Mouse (Mus musculus) forebrain, embryonic 12.5 days (tissue): ENCODE results near the gene Pi16. TPM values are rescaled to one million over a fixed set of nuclear protein-coding genes. Genes with fewer than 3 reads are reported as not detected.

Source experiments
- polyA plus RNA-seq: library from polyadenylated mRNA; unstranded; fragments of >200 nt; fragmentation: Nextera tagmentation; extraction: Ambion mirVana; gene quantifications from 2 replicates; pipeline ENCODE4 v1.2.1, GENCODE M21; 2016

Pi16 gene
- polyA plus RNA-seq, 1 experiment from 2014 or later, result 2.2 TPM

Other genes with a start within 250 kb of the Pi16 start
- gene Cdkn1a, start 226.7 kb upstream of the Pi16 start, polyA plus RNA-seq, result 29.6 and 34.0 TPM in 2 replicates
- gene Rab44, start 203.5 kb upstream of the Pi16 start, polyA plus RNA-seq, result 0.09 TPM in 1 of 2 replicates, not detected in the other
- 9.9 and 10.7 TPM in 2 replicates for gene Cpne5, start 79.5 kb upstream of the Pi16 start, polyA plus RNA-seq
- 139 and 142 TPM in 2 replicates for gene Ppil1, start 53.5 kb upstream of the Pi16 start, polyA plus RNA-seq
- gene BC004004, start 48.9 kb upstream of the Pi16 start, polyA plus RNA-seq, result 65.0 and 65.2 TPM in 2 replicates
- gene Mtch1, start 30.3 kb downstream of the Pi16 start, polyA plus RNA-seq, result 381 and 393 TPM in 2 replicates
- gene Fgd2, start 43.2 kb downstream of the Pi16 start, polyA plus RNA-seq, result 3.4 and 3.7 TPM in 2 replicates
- gene Pim1, start 173.1 kb downstream of the Pi16 start, polyA plus RNA-seq, result 18.9 and 22.6 TPM in 2 replicates
- gene Gm17657, start 232.0 kb downstream of the Pi16 start, polyA plus RNA-seq, result not detected in 2 replicates
- 24.3 and 27.0 TPM in 2 replicates for gene Tbc1d22b, start 232.1 kb downstream of the Pi16 start, polyA plus RNA-seq
- 1.2 and 1.5 TPM in 2 replicates for gene Tmem217, start 234.7 kb downstream of the Pi16 start, polyA plus RNA-seq